Mouse (Mus musculus) liver, embryonic 14.5 days (tissue): ENCODE results near the gene Ubiad1.

Experiments
- CTCF ChIP-seq: IDR thresholded peaks from 2 replicates; pipeline ENCODE4 v1.5.1; 2016; ENCODE audit warnings: antibody characterized with exemption, low read depth, control low read depth
- EP300 ChIP-seq: IDR thresholded peaks from 2 replicates; pipeline ENCODE4 v1.6.1; 2016; ENCODE audit warnings: antibody characterized with exemption, low read depth

GRCm38 (mm10) chr4:148448179-148448852, 3.7 kb upstream of the Ubiad1 start, which contains the start of gene Mtor:
- TF ChIP-seq CTCF (no peak), EP300 (no peak)
